Mouse (Mus musculus) spleen, embryonic (tissue): ENCODE measurements around the gene Ppm1m.

Experiments used
- CTCF ChIA-PET: fragments of 350-600 bp; sonication (Branson Sonifier 250); formaldehyde crosslinking; loops from one replicate; lab custom pipeline; 2022; lab: Charles Lee

Gene Ppm1m

DNA sequence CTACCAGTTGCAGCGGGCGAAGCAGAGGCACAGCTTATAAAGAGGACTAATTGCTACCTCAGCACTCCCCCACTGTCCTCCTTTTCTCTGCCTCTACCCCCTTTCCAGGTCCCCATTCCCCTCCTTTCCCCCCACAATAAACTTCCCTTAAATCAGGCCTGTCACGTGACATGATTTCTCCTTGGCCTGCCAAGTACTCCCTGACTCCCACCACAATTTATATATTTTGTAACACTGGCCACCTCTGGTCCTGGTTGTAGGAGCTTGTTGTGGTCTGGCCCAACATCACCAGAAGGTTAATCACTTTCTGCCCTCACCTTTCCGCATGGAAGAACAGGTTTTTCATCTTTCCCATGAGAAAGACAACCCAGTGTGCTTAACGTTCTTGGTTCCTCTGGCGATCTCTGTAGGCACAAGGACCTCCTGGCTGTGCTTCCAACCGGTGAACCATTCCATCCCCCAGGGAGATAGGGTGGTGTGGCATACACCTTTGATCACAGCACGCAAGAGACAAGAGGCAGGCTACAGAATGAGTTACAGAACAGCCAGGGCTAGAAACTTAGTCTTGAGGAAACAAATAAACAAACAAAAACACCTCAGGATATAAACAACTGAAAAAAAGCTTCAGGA, 21.5 kb upstream of the Ppm1m start:
- CTCF ChIA-PET, result no interaction called here

DNA sequence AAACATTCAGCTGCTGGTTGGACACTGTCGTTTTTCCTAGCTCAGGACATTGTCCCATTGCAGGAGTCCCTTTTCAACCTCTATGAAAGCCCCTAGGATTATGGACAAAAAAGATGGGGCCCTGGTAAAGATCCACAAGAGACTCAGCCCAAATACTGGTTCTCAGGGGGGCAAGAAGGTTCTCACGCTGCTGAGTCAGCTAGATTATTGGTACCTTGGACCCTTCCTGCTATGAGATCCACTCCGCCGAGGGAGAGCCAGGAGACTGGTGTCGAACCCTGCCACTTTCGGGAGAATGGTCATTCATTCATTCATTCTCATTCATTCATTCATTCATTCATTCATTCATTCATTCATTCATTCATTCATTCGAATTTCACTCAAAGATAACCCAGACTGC, 17.4 kb upstream of the Ppm1m start:
- CTCF ChIA-PET, result interaction anchor here (1.1 kb wide), 1 partner anchor 14 kb away, joined by 3 read pairs; no protein-coding TSS in a partner anchor

DNA sequence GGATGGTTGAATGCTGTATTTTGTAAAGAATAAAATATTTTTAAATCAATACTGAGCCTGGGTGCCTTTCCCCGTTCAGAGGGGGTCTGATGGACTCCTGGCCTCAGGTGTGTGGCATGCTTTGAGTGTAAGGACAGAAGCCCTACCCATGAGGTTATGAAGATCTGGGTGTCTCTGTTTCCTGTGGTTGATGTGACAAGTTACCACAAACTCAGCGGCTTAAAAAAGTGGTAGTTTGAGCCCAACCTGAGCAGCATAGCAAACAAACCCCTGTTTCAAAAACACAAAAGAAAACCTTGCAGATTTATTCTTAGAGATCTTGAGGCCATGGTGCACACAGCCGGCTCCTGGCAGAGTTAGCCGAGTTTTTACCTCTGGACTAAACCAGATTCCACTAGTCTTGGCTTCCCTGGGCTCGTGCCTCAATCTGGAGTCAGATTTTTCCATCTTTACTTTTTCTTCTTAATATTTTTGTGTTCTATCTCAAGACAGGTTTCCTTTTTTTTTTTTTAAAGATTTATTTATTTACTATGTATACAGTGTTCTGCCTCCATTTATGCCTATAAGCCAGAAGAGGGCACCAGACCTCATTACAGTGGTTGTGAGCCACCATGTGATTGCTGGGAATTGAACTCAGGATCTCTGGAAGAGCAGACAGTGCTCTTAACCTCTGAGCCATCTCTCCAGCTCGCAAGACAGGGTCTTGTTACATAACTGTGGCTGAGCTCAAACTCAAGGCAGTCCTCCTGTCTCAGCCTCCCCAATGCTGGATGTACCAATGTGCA, 16.0 kb upstream of the Ppm1m start:
- CTCF ChIA-PET, result interaction anchor here (0.5 to 1.1 kb wide), 3 partner anchors 12 to 13 kb away, joined by 3 read pairs; no protein-coding TSS in a partner anchor

DNA sequence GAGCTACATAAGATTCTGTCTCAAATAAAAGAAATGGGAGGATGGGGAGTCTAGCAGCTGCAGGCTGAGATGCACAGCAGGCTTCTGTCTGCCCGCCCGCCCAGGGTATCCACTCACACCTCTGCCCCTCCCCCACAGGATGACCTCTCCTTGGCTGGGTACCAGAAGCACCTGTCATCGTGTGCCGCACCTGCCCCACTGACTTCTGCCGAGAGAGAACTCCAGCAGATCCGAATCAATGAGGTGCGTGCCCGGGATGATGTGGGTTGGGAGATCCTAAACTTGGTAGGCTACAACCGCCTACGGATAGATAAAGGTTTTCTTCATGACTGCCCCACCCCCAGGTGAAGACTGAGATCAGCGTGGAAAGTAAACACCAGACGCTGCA, 13.0 kb upstream of the Ppm1m start:
- CTCF ChIA-PET, result interaction anchor here (0.5 to 1.6 kb wide), 5 partner anchors 9 to 209 kb away, joined by 3 to 5 read pairs (median 3); no protein-coding TSS in a partner anchor

DNA sequence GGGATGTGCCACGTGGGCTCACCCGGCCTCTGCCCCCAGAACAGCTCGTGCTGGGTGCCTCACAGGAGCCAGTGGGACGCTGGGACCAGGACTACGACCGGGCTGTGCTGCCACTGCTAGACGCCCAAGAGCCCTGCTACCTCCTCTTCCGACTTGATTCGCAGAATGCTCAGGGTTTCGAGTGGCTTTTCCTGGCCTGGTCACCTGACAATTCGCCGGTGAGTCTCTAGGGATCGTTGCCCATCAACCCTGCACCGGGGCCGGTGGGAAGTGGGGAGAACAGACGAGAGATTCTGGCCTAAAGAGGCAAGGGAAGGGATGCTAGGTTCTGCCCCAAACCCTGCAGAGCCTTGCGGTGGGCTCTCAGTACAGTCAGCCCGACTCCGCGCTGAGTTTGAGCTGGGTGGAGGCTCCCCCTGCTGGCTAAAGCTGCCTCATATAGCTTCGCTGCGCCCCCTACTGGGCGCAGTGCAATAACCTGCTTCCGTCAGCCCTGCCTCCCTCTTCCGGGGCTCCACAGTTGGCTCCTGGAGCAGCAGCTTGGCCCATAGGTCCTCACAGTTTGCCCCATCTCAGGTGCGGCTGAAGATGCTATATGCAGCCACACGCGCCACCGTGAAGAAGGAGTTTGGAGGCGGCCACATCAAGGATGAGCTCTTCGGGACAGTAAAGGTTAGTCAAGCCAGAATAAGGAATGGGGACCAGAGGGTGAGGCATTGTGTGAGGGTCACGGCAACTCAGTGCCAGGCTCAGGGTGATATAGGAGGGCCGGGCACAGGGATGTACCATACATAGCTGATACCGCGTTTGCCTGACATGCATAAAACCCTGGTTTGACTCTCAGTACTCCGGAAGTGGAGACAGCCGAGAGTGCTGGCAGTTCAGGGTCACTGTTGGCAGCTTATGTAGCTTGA, 12.4 kb upstream of the Ppm1m start:
- CTCF ChIA-PET, result interaction anchor here (0.5 to 1.6 kb wide), 5 partner anchors 43 to 210 kb away, joined by 3 to 5 read pairs (median 3); no protein-coding TSS in a partner anchor

DNA sequence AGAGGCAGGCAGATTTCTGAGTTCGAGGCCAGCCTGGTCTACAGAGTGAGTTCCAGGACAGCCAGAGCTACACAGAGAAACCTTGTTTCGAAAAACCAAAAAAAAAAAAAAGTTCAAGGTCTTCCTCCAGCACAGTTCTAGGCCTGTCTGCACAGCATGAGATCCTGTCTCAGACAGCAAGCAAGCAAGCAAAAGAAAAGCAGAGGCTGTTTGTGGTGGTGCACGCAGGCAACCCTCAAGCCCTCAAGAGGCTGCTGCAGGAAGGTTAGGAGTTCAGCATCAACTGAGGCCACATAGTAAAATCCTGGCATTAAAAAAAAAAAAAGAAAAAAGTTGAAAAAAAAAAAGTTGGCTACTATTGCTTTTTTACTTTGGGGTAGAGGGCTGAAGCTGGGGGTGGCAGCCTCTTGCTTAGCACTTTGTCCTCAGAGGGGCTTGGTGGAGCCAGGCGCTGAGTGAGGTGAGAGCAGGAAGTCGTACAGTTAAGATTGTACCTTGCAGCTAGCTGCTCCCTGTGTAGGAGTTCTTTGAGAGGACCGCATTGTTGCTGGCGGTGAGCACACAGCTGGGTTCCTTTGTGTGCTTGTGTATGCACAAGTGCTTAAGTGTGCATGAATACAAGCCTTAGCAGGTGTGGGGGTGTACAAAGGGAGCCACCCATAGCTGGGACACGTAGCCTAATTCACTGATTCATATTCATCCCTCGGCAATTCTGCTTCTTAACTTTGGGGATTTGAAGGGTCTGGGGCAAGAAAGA, 11.5 kb upstream of the Ppm1m start:
- CTCF ChIA-PET, result interaction anchor here (1.4 to 1.6 kb wide), 2 partner anchors 54 to 130 kb away, joined by 3 to 5 read pairs; no protein-coding TSS in a partner anchor

DNA sequence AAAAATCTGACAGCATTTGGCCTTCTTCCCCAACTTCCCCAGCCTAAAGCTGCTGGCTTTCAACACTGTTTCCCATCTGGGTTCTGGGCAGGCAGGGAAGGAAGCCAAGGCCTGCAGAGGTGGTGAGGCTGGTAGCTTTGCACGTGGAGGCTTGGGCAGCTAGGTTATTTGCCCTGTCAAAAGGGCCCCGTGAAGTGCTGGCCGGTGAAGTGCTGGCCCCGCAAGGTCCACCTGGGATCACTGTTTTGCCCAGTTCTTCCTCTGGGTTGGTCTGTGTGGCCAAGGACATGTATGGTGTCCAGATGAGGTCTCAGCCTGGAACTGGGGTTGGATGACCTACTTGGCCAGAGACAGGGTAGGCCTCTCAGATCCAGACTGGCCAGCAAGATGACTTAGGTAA, 10.4 kb upstream of the Ppm1m start:
- CTCF ChIA-PET, result interaction anchor here (0.7 to 1.4 kb wide), 3 partner anchors 39 to 129 kb away, joined by 3 read pairs; no protein-coding TSS in a partner anchor

DNA sequence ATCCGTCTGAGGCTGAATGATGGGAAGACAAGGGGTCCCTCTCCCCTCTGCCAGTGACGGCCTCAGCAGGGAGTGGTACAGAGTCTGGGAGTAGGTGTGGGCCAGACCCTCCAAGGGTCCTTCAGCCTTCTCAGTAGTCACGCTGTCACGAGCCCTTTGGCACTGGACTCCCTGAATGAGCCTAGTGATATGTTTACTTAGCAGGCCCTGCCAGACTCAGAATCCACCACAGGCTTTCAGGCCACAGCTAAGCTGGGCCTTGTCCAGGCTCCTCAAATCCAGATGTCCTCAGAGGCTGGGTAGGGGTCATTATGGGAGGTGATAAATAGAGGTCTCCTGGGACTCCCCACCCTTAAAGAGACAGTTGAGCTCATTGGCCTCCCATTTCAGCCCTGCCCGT, 8.6 kb upstream of the Ppm1m start:
- CTCF ChIA-PET, result interaction anchor here (0.5 kb wide), 1 partner anchor 683 kb away, joined by 3 read pairs; no protein-coding TSS in a partner anchor

DNA sequence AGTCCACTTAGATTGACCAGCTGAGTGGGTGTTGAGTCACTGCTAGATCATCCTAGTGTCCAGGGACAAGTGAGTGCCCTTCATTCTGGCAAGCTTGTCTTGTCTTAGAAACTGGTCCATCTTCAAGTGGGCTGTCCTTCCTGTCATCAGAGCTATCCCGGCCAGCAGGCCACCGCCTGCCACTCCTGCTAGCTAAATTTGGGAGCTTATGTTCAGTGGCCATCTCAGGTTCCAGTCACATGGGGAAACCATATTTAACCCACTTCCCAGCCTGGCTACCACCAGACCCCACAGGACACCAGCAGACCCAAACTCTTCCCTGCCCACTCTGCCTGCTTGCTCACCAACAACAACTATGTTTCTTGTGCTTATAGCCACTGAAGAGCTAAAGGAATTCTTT, 7.0 kb upstream of the Ppm1m start:
- CTCF ChIA-PET, result no interaction called here

DNA sequence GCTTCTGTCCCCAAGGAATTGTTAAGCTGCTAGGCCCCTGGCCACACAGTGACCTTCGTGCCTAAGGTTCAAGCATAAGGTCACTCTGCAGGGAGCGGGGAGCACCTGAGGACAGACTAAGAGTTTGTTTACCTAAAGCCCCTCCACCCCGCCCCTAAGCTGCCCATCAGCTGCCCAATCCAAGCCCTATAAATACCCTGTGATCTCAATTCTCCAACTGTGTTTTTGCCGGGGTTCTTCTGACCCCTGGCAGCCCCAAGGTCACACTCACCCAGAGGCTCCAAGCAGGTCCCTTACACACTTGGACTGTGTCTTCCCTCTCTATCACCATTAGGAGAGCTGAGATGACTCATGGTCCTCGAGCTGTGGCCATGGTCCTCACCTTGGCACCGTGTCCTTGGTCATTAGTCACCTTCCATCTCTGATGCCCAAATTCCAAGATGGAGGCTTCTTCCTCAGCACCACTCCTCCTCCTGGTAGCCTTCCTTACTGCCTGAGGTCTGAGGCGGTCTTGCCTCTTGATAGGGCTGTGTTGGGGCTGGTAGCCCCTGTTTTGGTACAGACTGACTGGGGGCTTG, 6.3 kb upstream of the Ppm1m start:
- CTCF ChIA-PET, result interaction anchor here (0.5 to 1.4 kb wide), 3 partner anchors 10 to 199 kb away, joined by 4 to 7 read pairs (median 6); no protein-coding TSS in a partner anchor

DNA sequence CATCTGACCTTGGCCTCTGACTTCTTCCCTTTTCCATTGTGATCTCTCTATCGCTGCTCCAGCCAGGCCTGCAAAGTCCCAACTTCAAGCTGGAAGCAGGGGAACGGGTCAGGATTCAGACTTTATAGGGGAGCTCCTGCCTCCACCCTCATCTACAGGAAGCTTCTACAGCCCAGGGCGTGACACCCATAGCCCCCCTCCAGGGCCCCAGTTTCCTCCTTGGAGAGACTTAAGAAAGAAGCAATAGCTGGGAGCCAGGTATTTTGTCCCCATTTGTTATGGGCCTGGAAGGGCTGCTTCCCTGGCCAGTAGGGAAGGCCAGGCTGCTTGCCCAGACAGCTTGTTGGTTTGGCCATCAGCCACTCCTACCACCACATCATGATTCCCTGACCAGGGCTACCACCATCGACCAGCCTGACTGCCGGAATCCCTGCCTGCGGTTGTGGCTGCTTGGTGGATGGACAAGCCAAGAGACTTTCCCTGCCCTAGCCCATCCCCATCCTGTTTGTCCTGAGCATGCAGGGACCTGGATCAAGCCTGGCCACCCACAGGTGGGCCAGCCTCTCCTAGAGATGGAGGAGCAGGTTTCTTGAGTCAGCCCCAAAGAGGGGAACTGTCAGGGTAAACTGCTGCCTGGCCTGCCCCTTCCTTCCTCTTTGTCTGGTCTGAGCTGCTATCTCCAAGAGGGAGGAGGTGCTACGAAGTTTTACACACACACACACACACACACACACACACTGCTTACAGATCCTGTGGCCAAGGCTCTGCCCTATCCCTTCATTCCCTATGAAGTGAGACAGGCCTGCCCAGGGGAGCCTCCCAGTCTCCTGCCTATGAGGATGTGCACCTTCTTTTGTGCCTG, 4.7 kb upstream of the Ppm1m start:
- CTCF ChIA-PET, result interaction anchor here (0.6 to 1.5 kb wide), 2 partner anchors 9 to 11 kb away, joined by 3 read pairs; no protein-coding TSS in a partner anchor

DNA sequence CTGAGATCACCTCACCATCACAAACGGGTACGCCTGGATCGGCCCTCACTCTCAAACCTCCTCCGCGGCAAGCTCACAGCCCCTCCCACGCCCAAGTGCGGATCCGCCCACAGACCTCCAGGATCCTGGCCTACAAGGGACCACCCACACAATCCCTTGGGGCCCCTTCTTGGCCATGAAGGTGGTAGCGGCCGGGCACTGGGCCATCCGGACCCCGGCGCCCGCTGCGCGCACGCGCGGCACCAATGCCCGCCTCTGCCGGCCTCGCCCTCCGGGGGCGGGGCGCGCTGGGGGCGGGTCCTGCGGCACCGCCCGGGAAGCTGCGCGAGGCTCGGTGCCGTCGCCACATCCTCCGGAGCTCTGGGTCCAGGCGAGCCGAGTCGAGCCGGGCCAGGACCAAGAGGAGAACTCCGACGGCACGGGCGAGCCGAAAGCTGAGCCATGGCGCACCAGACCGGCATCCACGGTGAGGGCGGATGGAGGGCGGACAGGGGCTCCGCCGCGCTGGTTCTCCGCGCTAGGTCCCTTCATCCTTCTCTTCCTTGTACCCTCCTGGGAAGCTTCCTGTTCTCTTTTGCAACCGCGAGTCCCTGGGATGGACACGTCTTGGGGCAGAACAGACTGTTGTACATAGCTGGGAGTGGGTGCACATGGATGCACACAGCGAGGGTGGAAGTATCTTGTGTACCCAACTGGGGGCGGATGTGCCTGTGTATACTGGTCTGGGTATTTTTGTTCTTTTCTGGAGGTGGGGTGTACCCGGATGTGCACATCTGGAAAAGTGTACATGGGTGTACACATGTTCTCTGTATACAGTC, 3.5 kb upstream of the Ppm1m start, which contains the start of gene Twf2:
Twf2 (plus strand) TSS at position 290 of the 818 bp plus-strand sequence.
- CTCF ChIA-PET, result interaction anchor here (0.7 to 1.5 kb wide), 2 partner anchors 10 to 13 kb away, joined by 3 read pairs; no protein-coding TSS in a partner anchor

DNA sequence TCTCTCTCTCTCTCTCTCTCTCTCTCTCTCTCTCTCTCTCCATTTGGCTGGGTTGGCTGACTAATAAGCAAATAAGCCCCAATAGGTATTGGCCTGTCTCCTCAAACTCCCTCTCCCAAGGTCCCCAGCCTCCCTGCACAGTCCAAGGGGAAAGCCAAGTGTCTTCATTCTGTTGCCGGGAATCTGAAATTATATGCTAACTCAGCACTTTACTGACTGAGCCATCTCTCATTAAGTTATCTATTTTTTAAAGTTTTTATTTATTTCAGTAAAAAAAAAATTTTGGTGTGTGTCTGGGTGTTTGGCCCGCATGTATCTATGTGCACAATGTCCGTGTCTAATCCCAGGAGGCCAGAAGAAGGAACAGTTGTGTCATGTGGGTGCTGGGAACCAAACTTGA, 2.3 kb upstream of the Ppm1m start:
- CTCF ChIA-PET, result interaction anchor here (0.6 to 0.8 kb wide), 2 partner anchors 32 to 171 kb away, joined by 6 to 9 read pairs; no protein-coding TSS in a partner anchor

DNA sequence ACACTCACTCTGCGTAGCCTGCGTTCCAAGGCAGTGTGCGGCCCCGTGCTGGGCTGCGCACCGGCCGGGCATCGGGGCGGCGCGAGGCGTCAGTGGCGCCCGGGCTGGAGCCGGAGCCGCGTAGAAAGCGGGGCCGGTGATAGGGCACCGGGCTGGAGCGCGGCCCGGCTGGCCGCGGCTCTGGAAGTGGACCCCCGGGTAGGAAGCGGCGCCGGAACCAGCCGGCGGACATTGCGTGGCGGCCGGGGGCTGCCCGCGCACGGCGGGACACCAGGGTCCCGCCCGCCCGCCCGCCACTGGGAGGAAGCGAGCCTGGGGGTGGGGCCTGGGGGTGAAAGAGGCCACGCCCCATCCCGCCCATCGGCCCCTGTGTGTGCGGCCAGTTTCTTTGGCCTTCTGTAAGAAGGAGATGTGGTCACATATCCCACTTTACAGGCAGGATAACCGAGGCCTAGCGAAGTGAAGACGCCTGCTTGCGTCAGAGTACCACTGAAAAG, 536 bp downstream of the Ppm1m start:
- CTCF ChIA-PET, result no interaction called here

DNA sequence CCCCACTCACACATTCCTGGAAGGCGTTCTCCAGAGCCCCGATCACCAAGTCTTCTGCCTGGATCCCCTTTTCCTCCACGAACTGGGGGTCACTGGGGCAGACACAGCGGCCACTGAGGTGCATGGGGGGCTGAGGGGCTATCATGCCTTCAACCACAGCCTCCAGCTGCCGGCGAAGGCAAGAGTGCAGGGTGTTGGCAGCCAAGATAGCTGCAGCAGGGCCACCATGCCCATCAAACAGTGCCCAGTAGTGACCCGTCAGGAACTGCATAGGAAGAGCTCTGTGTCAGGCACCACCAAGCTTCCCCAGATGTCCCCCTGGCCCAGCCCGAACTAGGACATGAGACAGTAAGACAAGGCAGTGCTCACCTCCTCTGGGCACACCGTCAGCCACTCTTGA, 1.8 kb downstream of the Ppm1m start:
- CTCF ChIA-PET, result no interaction called here

DNA sequence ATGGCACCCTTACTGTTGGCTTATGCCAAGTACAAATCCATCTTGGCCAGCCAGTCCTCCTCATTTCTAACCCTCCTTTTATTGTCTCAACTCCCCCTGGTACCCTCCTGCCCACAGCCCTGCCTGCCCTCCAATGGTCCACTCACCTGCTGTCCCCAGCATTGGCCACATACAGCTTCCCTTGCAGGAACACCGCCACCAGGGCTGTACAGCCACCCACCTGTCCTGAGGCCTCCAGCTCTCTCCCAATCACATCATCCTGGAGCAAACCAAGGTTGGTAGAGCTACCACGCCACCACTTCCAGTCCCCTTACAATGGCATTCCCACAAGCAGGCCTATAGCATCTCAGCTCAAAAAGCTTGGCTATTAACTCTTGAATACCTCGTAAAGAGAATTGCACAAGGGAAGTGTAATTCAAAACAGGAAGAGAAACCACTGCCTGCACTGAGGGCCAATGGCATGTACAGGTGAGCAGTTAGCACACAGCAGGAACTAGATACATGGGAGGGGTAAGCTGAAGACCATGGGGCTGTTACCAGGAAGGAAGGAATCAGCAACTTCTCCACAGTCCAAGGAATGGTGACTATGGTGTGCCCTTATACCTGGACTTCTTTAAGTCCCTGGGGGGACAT, 2.3 kb downstream of the Ppm1m start:
- CTCF ChIA-PET, result interaction anchor here (0.6 to 1.4 kb wide), 2 partner anchors 8 to 66 kb away, joined by 4 to 8 read pairs; no protein-coding TSS in a partner anchor

DNA sequence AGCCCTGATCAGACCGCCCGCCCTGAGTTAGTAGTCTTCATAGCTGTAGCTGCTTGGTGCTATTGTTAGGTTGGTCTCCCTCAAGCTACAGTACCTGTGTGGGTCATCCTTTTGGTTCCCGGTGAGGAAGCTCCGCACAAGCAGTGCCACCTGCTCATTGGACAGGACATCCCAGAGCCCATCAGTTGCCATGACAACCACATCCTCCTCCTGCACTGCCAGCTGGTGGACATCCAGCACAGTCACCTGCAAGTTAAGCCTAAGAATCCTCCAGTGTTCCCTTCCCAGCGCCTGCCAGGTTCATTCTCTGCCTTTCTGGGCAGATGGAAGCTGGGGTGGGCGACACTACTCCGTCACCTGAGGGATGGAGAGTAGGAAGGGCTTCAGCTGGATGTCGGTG, 3.9 kb downstream of the Ppm1m start:
- CTCF ChIA-PET, result interaction anchor here (1.4 kb wide), 1 partner anchor 10 kb away, joined by 4 read pairs; no protein-coding TSS in a partner anchor
